Mouse (Mus musculus) bone marrow, adult 2 months (tissue): ENCODE measurements at regions not wholly inside any gene's neighbourhood (a gene's known extent, or its start where the extent isn't known, plus 50 kb on each side); places are given as distances from the start of the nearest gene placed in this dataset.

Source experiments
- CTCF ChIP-seq: fragments of 200-500 bp; IDR thresholded peaks from 2 replicates; pipeline ENCODE4 v1.5.1; 2011; ENCODE audit warnings: low read length, control low read depth; ENCODE audit not compliant: control insufficient read depth, insufficient read depth
- POLR2A ChIP-seq: fragments of 200-500 bp; IDR thresholded peaks from 2 replicates; pipeline ENCODE4 v1.6.1; 2011; ENCODE audit warnings: low read depth, mild to moderate bottlenecking, control low read depth, low read length, borderline replicate concordance; ENCODE audit not compliant: control insufficient read depth

GRCm38 (mm10) chr15:37120381-37120780 lies 112.8 kb upstream of the Zfp706 start:
- TF ChIP-seq POLR2A, result no peak
- TF ChIP-seq CTCF, result peak; percentile 80
